In the genomic region with DNA sequence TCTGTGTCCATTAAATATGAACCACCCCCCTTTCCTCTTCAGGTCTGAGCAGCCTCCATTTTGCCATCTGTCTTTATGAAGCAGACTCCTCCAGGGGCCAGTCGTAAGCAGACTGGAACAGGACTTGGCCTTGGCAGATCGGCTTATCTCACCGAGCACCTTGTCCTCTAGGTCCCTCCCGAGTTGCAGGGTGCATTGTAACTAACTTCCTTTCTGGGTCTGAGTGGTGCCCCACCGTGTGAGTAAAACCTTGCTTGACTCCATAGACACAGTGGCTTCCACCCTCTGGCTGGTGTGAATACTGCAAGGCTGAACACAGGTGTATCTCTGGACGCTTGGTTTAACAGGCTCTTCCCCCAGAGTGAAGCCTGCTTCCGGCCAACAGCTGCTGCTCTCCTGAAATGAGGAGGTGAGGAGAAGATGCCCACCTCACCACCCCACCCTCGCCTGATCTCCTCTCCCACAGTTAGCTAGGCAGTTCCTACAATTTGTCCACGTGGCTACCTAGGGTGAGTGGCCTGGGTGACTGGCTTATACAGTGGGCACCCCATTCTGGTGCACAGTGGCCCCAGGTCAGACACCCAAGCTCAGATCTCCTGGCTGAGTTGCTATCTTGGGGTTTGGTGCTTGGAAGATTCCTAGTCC, we compare ENCODE assay signal across 10 mouse cellular contexts.
DNase-seq lines count a peak whose midpoint lies in the region; ATAC-seq and TF ChIP-seq lines count a peak whose summit lies in the region.
"Had no signal": no experiment of that assay in that cellular context is flagged by ENCODE, and none has a peak within 500 bp of the region (broad histone marks: within the 10 kb centered on the region; RNA-seq: fewer than 3 reads in every experiment).

No protein-coding gene starts in this region.

- H3K4me3 ChIP-seq in lung, embryonic 14.5 days (ENCODE audit: low read depth, low read length), result no peak overlapping the region
- no peak overlapping the region for H3K4me3 ChIP-seq in embryonic facial prominence, embryonic 13.5 days
- H3K4me3 ChIP-seq in hindbrain, embryonic 13.5 days, result no peak overlapping the region

- H3K4me2 ChIP-seq in lung, embryonic 14.5 days, result no peak overlapping the region
- H3K4me2 ChIP-seq in embryonic facial prominence, embryonic 13.5 days, result no peak overlapping the region
- H3K4me2 ChIP-seq in hindbrain, embryonic 13.5 days, result no peak overlapping the region

- no peak for DNase-seq in lung, embryonic 14.5 days
- DNase-seq in lung, postnatal 25 days (ENCODE audit: low spot score), result no peak
- DNase-seq in spleen, postnatal 10 days (ENCODE audit: low spot score in 2 of 2), result peak; percentile 50 to 70
- DNase-seq in right cerebral cortex, adult 2 months (ENCODE audit: low spot score in 2 of 2), result no peak
- no peak for DNase-seq in frontal cortex, adult 2 months (ENCODE audit: extremely low spot score in 1 of 2, low spot score in 1 of 2)
- DNase-seq: cerebellum, adult 8-10 months; gastrocnemius, postnatal 36 days; layer of hippocampus, postnatal 36 days had no signal

- H3K9me3 ChIP-seq in lung, embryonic 14.5 days (ENCODE audit: low read depth, low read length), result no peaks in the 10 kb centered on the region
- no peaks in the 10 kb centered on the region for H3K9me3 ChIP-seq in embryonic facial prominence, embryonic 13.5 days
- H3K9me3 ChIP-seq in hindbrain, embryonic 13.5 days, result no peaks in the 10 kb centered on the region

- H3K36me3 ChIP-seq in lung, embryonic 14.5 days (ENCODE audit: insufficient read depth), result no peaks in the 10 kb centered on the region
- H3K36me3 ChIP-seq in embryonic facial prominence, embryonic 13.5 days, result no peaks in the 10 kb centered on the region
- no peaks in the 10 kb centered on the region for H3K36me3 ChIP-seq in hindbrain, embryonic 13.5 days

- peak; percentile 21; the same call in 1 of the 2 replicates for TF ChIP-seq CTCF in lung, embryonic 14.5 days (IDR thresholded peaks at IDR 0.05; ENCODE audit: low read depth)

- WGBS in lung, embryonic 14.5 days, result 58% methylated on average over 9 of the region's 9 CpGs
- WGBS in embryonic facial prominence, embryonic 13.5 days, result 60% methylated on average over 9 of the region's 9 CpGs
- WGBS in hindbrain, embryonic 13.5 days, result 64% methylated on average over 9 of the region's 9 CpGs

- peaks cover 6% of the 10 kb centered on the region; the same call in 1 of the 2 replicates for H3K27me3 ChIP-seq in lung, embryonic 14.5 days (ENCODE audit: insufficient read depth, low read length)
- H3K27me3 ChIP-seq in embryonic facial prominence, embryonic 13.5 days, result peaks cover 22% of the 10 kb centered on the region
- H3K27me3 ChIP-seq in hindbrain, embryonic 13.5 days, result peaks cover 45% of the 10 kb centered on the region

- ATAC-seq in lung, embryonic 14.5 days (ENCODE audit: insufficient read depth), result no peak
- ATAC-seq in embryonic facial prominence, embryonic 13.5 days (ENCODE audit: insufficient number of reproducible peaks, insufficient read depth, low FRiP score, low TSS enrichment, low read depth), result no peak
- no peak for ATAC-seq in hindbrain, embryonic 13.5 days (ENCODE audit: low FRiP score)

- H3K27ac ChIP-seq in lung, embryonic 14.5 days (ENCODE audit: low read depth), result peak overlapping the region; percentile 58
- H3K27ac ChIP-seq in embryonic facial prominence, embryonic 13.5 days, result no peak overlapping the region
- H3K27ac ChIP-seq in hindbrain, embryonic 13.5 days, result peak overlapping the region; percentile 75

- H3K4me1 ChIP-seq in lung, embryonic 14.5 days (ENCODE audit: insufficient read depth), result peaks cover 21% of the 10 kb centered on the region
- H3K4me1 ChIP-seq in embryonic facial prominence, embryonic 13.5 days, result peaks cover 47% of the 10 kb centered on the region
- H3K4me1 ChIP-seq in hindbrain, embryonic 13.5 days (replicated peaks), result peaks cover 63% of the 10 kb centered on the region

- no peak overlapping the region for H3K9ac ChIP-seq in lung, embryonic 14.5 days
- 0 out of 2 replicates have a peak overlapping the region, but pooled peaks have one; percentile 1 for H3K9ac ChIP-seq in embryonic facial prominence, embryonic 13.5 days
- 0 out of 2 replicates have a peak overlapping the region, but pooled peaks have one; percentile 49 for H3K9ac ChIP-seq in hindbrain, embryonic 13.5 days

Comparison
In these comparisons a context has a peak if more than half of its experiments do, and no peak if none do; other contexts are left out.
1. DNase-seq: peak in spleen, postnatal 10 days (2 of 2); none in lung, embryonic 14.5 days (single experiment), lung, postnatal 25 days (single experiment), right cerebral cortex, adult 2 months (0 of 2) and frontal cortex, adult 2 months (0 of 2).